Mouse (Mus musculus) gastrocnemius, postnatal 14 days (tissue): Measurements from ENCODE around the gene Atp13a3. TPM values are rescaled to one million over a fixed set of nuclear protein-coding genes. Genes with fewer than 3 reads are reported as not detected.

Experiments used
- total RNA-seq, 2 experiments: library from RNA; stranded (reverse); gene quantifications; 2 replicates each; pipeline ENCODE4 v1.2.3; 2021

Atp13a3 gene
- total RNA-seq, 2 experiments from 2014 or later = 62.2 to 76.9 TPM

Other genes with a start within 250 kb of the Atp13a3 start
- not detected for gene Cpn2, start 138.5 kb downstream of the Atp13a3 start, total RNA-seq
- under 1 TPM; 0.42 to 0.70 TPM for gene Lrrc15, start 122.7 kb downstream of the Atp13a3 start, total RNA-seq
- gene Gp5, start 95.2 kb downstream of the Atp13a3 start, total RNA-seq = under 1 TPM in 1 of 2 experiments, not detected in 1; 0.14 TPM
- gene Tmem44, start 144.9 kb upstream of the Atp13a3 start, total RNA-seq = 1 to 10 TPM; 4.5 to 5.6 TPM
- gene Lsg1, start 181.6 kb upstream of the Atp13a3 start, total RNA-seq = 10 to 100 TPM; 18.3 to 19.2 TPM
- 10 to 100 TPM; 17.4 to 17.9 TPM for gene Fam43a, start 193.7 kb upstream of the Atp13a3 start, total RNA-seq